Mouse (Mus musculus) kidney, postnatal 10 days (tissue): Measurements from ENCODE around the gene Cpne4.
A peak's percentile ranks its signal among the peaks of the same experiment; 100 is the strongest.

ENCODE experiments used
- DNase-seq: peaks from one replicate; pipeline ENCODE4 v3.0.0; 2021; ENCODE audit warnings: mixed read lengths

Cpne4 gene

DNA sequence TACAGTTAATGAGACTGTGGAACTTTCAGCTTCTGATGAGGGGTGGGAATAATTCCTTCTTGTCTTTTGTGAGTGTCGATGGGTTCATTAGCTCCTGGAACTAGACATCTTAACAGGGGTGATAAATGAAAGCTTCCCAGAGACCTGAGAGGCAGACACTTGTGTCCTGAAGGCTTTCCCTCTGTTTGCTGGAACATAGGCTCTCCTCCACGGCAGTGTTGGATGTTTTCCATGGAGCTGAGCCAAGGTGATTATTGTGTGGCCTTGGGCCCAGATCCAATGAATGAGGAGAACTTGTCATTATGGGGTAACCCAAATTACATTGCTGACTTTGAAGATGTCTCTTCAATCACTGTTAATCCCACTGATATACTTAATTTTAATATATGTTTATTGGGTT, 146.1 kb downstream of the Cpne4 start:
- DNase-seq, result peak; percentile 22

DNA sequence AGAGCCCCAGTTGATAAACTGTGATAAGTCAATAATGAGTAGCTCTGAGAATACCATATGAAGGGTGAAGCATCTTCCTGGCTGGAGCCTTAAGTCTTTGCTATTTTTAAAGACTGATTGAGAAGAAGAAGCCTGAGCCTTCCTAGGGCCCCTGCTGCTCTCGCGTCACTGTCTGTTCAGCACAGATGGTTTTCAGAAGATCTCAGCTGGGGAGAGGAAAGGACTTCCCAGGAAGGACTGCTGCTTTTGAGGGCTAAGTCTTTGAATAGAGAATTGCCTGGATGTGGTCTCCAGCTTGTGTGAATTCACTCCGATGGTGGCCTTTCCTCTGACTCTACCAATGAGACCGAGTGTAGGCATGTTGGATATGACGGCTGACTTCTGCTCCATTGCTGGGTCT, 163.7 kb downstream of the Cpne4 start:
- no peak for DNase-seq

DNA sequence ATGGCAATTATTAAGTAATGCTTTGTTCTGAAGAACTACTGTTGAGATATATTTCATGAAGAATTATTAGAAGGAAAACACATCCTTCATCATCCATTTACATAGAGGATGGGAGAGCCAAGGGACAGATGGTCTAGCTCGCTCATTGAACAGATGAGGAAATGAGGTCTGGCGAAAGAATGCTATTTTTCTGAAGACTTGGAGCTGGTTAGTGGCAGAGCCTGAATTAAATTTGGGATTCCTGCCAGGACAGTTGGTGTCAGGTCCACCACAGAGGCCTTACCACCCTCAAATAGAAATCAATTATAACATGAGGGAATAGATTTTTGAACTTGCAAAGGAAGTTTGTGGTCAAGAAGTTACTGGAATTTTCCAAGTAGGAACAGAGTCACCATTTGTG, 178.2 kb downstream of the Cpne4 start:
- DNase-seq, result no peak

DNA sequence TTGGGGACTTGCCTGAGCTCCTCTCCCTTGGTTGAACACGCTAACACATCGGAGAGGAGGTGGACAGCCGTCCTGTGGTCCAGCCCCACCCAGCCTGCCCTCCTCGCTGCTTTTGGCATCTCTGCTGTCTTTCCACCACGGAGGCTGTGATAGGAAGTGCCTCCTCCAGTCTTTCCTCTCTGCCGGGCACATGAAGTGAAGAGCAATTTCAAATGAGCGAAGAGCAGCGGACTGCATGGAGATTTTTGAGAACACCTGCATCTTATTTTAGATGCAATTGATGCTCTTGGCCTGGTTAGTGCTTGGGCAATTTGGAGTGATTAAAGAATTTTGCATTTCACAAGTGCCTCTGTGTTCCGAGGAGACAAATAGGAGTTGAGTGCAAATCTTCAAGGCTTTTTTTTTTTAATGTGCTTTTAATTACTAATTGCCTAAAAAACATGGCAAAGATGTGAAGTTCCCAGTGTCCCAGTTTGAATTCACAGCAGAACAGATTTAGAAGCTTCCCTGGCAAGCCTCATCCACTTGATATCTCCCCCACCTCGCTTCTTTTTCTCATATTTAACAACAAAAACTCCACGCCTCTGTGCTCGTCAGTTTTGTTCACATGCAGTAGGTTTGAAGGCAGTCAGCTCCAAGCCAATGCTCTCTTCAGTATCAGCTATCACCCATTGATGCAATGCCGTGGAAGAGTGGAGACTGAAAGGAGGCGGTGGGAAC, 195.7 kb downstream of the Cpne4 start:
- no peak for DNase-seq

DNA sequence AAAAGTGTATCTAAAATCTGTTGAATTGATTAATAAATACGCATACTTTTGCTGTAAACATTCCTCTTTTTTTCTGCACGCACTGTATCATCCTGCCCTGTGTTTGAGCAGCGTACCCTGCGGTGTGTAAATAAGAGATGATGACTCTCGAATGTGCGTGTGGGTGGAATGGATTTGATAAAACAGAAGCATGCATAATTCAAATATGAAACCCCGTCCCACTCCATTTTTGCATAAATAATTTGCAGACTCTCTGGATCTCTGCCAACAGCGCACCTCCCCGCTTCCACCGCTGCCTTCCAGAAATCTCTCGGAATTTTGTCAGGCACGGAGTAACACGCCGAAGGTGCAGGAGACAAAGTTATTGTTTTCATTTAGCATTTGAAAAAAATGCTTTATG, 208.4 kb downstream of the Cpne4 start:
- DNase-seq, result no peak

GRCm38 (mm10) chr9:104760031-104760430, 212.9 kb downstream of the Cpne4 start:
- DNase-seq, result no peak

GRCm38 (mm10) chr9:104776198-104776815, 229.2 kb downstream of the Cpne4 start:
- DNase-seq, result no peak

GRCm38 (mm10) chr9:104777135-104777534, 230.0 kb downstream of the Cpne4 start:
- no peak for DNase-seq

GRCm38 (mm10) chr9:104777780-104778179, 230.7 kb downstream of the Cpne4 start:
- DNase-seq, result no peak

GRCm38 (mm10) chr9:104796601-104797000, 249.5 kb downstream of the Cpne4 start:
- DNase-seq, result no peak

- DNase-seq, result no peak
Measured at GRCm38 (mm10) chr9:104804776-104805175, 257.7 kb downstream of the Cpne4 start.

DNA sequence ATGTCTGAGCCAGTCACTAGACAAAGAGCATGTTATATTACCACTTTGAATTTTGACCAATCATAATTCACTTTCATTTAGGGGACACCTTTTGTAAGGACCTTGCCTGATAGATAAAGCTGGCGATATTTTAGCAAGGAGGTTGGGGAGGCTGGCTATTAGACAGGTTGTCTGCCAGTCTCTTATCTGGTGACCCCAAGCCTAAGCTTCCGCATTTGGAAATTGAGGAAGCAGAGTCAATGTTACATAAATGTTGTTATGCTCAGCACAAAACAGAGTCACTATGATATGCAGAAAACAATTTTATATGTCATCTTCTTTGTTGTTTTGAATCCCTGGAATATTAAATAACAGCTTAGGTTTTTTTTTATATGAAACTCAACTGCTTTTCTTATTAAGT, 267.6 kb downstream of the Cpne4 start:
- no peak for DNase-seq

DNA sequence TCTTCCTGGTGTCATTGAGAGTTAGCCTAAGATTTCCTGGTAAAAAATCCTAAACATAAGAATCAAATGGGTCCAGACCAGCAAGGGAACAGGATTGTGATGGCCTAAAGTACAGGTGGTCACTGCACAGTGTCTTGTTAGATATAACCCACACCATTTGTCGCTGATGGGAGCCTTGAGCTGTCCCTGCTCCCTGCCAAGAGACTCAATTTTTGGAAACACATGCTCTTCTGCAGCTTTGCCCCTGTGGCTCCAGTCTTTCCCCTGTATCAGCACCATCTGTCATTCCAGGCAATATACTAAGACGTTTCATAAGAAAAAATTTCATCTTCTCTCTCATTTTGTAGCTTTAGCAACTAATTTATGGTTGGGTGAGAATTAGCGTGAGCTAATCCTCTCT, 281.6 kb downstream of the Cpne4 start:
- DNase-seq, result no peak

- DNase-seq, result no peak
Measured at GRCm38 (mm10) chr9:104832934-104833539, 286.0 kb downstream of the Cpne4 start.

DNA sequence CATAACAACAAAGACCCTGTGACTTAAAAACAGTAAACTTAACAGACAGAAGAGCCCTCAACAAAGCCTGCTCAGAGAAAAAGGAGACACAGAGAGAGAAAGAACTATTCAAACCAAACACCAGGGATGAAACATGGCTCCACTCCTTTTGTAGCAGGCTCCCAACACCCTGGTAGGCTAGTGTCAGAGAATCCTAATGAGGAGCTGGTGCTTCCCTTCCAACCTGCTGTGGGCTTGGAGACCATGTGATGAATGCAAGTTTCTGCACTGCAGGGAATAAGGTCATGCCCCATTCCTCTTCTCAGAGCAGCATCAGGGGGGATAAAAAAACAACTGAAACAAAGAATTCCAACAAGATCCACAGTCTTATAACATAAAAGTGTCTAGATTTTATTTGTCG, 290.8 kb downstream of the Cpne4 start:
- DNase-seq, result no peak

DNA sequence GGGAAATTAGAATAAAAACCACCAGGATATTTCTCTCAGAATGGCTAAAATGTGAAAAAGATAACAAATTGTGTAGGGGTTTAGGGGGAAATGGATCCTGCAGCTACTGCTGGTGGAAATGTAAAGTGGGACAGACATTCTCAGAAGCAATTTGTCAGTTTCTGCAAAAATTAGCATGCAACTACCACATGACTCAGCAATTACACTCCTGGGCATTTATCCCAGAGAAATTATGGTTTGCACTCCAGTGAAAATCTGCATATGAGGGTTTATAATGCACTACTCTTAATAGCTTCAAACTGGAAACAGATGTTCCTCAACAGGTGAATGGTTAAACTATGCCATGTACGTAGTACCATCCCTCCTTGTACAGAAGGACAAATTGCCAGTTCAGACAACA, 294.2 kb downstream of the Cpne4 start:
- no peak for DNase-seq

DNA sequence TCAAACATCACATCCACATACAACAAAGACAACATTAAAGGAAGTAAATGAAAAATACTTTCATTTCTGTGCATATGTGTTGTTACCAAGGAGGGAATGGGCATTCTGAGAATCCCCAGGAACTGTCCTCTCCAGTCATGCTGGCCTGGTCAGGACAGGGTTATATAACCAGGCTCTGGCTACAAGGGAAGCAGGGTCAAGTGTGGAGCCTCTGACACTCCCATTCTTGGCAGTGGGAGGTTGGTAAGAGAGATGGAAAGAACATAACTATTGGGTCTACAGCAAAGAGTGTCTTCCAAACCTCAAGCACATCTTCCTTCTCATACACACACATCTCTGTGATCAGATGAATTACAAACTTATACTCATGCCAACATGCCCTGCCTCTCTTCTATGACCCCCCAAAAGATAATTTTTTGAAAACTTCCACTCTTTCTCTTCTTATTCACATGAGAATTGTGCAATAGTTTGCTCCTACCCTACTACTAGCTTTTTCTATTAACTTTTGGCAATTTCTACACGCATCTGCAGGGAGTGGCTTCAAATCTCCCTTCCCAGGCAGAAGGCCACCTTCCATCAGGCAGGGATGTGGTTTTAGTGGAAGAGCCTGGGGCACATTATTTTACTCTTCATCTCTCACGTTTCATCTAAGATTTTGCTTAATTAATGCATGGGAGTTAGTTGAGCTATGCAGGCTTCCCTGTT, 298.3 kb downstream of the Cpne4 start:
- no peak for DNase-seq

DNA sequence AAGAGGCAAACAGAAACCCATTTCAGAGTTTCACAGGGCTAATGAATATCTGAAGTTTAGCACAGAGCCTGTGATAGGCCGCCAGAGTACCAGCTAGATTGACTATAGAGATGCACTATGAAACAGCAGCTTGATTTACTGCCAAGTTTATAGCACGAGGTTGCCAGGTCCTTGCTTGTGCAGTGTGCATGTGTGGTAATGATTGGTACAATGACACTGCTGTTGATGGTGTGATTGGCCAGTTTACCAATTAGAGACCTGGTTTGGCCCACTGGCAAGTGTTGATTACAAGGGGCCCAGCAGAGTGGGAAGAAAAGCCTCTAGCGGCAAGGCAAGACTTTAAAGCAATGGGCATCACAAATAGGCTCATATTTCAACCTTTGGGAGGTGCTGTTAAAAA, 306.6 kb downstream of the Cpne4 start:
- DNase-seq, result no peak

- no peak for DNase-seq
Measured at GRCm38 (mm10) chr9:104854245-104854921, 307.3 kb downstream of the Cpne4 start.

GRCm38 (mm10) chr9:104865830-104866229, 318.7 kb downstream of the Cpne4 start:
- no peak for DNase-seq

- no peak for DNase-seq
Measured at GRCm38 (mm10) chr9:104872586-104872985, 325.5 kb downstream of the Cpne4 start.

- DNase-seq, result peak; percentile 12
Measured at GRCm38 (mm10) chr9:104874157-104874556, 327.1 kb downstream of the Cpne4 start.

- DNase-seq, result no peak
Measured at GRCm38 (mm10) chr9:104877014-104877413, 329.9 kb downstream of the Cpne4 start.
